Mouse (Mus musculus): Measurements from ENCODE around the gene Gm867.

Gene Gm867

GRCm38 (mm10) chr10:75936909-75937667 is 3.4 kb downstream of the Gm867 start:
- DNase-seq (ENCODE audit: low spot score) = no peak

- peak; percentile 49 for DNase-seq (ENCODE audit: low spot score)
Observed at GRCm38 (mm10) chr10:75935680-75936541, 4.6 kb downstream of the Gm867 start, which contains the start of gene Mmp11. Mmp11 (minus strand) TSS chr10:75936496.

DNA sequence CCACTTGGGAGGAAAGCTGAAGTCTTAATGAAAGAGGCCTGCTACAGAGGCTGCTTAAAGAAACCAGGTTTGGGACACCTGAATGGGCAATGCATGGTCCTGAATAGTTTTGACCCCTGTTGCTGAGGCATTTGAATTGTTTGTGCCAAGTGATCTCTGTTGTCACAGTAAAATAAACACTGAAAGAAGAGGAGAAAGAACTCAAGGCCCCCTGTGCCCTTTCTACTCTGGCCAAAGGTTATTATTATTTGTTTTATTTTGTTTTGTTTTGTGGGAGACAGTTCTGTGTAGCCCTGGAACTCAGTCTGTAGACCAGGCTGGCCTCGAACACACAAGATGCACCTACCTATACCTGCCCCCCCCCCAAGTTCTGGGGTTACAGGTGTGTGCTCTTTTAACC is 5.5 kb downstream of the Gm867 start:
- no peak for DNase-seq (ENCODE audit: low spot score)

DNA sequence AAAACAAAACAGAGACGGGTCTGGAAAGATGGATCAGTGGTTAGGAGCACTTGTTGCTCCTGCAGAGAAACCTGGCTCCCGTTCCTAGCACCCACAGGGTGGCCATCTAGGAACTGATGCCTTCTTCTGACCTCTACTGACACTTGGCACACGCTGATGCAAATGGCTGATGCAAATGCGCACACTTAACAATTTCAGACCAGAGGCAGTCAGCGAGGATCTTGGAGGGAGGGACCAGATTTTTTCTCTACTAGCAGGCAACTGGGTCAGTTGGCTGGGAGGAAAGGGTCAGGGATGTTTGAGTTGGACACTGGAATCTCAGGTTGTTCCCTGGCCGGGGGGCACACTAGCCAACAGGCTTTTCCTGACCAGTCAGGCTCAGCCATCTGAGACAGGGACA is 7.6 kb downstream of the Gm867 start, which contains the start of gene Chchd10:
Chchd10 (plus strand) TSS at position 240 of the 400 bp plus-strand sequence.
- no peak for DNase-seq (ENCODE audit: low spot score)

GRCm38 (mm10) chr10:75932081-75932678 is 8.3 kb downstream of the Gm867 start:
- peak; percentile 61 for DNase-seq (ENCODE audit: low spot score)

GRCm38 (mm10) chr10:75931311-75931710 is 9.2 kb downstream of the Gm867 start:
- no peak for DNase-seq (ENCODE audit: low spot score)

DNA sequence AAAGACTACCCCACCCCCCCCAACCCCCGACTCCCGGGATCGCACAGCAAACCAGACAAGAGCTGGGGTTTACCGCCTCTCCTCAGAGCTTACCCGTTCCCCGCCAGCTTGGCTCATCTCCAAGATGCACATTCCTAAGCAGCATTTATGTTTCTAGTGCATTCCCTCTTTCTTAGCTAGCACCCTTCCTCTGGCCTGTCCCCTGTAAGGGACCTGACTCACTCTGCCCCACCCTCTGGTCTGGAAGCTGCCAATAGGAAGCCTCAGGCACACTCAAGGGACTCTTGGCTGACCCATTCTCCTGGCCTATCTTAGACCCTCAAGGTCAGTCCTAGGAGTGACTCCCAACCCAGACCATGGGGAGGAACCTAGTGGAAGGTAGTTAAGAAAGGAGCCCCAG is 10.2 kb downstream of the Gm867 start:
- DNase-seq (ENCODE audit: low spot score) = no peak

DNA sequence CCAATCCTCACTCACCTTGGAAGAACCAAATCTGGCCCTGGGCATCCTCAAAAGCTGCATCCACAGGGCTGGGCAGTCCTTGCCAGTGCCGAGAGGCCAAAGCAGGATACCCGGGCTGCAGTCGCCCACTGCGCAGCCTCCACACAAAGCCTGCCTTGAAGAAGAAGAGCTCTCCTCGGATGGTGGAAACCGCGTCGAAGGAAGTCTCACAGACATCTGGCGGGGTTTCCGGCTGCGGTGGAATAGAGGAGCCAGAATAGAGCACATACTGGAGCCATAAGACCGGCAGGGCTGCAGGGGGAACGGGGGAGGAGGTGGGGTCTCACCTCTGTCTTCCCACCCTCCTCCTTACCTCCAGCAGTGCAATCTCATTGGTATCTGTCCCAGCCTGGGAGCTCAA is 14.1 kb downstream of the Gm867 start:
- no peak for DNase-seq (ENCODE audit: low spot score)

DNA sequence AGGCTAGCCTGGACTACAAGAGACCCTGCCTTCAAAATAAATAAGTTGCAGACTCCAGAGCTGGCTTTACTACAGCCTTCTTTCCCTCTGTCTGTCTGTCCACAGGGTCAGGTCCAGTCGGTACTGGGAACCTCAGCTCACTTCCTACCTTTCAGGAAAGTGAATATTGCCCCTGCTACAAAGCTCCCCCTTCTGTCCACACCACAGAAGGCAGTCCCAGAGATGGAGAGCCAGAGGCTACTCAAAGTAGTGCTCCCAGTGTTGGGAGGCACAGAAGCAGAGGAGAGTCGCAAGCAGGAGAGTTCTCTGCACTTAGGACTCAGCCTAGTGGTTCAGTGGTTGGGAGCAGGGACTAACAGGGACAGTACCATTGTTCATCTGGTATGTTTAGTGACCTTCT is 16.1 kb downstream of the Gm867 start:
- no peak for DNase-seq (ENCODE audit: low spot score)

DNA sequence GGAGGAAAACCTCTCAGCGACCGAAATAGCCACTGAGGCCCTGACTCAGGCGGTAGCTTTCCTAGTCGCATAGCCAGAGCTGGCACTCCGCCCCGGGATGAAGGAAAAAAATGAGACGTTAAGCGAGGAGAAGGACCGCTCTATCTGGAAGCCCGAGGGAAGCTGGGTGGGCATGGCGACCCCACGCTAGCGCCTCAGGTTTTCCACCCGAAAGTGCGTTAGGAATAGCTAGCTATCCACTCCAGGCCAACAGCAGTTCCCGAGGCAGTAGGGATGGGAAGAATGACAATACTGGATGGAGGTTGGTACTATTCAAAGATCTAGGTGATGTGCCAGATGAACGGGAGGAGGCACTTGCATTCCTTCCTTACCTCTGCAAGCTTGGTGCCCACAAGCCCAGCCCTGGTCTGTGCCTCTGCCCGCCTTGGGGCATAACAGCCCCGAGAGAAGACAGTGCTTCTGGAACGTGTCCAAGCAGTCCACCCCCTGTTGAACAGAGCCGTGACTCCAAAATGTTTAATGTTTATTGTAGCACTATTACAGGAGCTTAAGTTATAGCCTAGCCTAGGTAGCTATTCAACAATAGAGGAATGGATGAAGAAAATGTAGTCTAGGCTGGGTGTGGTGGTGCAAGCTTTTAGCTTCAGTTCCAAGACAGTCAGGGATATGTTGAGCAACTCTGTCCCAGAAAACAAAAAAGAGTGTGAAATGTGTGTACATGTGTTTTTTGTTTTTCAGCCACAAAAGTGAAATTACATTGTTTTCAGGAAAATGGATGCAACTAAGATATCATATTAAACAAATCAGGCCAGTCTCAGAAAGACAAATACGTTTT is 18.5 kb downstream of the Gm867 start:
- DNase-seq (ENCODE audit: low spot score) = no peak

DNA sequence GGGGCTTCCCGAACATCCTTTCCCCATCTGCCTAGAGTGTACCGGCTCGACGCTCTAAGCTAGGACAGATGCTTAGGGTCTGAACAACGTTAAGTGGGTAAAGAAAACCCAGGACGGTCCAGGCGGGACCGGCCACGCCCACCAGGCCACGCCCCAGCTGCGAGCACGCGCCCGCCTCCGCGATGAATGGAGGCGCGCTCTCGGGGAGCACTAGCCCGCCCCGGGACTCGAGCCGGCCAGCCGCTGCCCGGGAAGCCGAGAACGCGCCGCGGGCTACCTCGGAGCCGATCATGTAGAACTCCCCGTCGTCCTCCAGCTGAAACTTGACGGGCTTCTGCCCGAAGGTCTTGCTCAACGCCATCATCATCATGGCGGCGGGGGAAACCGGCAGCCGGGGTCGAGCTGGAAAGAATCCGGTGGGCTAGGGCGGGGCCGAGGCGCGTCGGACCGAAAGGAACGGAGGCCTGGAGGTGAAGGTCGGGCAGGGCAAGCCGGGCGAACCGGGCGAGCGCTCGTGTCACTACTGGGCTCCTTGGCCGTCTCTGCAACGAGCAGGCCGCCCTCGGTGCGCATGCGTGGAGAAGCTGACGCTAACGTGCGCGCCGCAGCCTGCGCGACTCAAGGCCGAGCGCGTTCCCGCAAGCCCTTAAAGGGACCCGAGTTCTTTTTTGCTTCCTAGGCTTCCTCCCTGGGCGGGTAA is 19.3 kb downstream of the Gm867 start, which contains the start of gene Smarcb1:
Smarcb1 (minus strand) TSS at position 592 of the 700 bp plus-strand sequence.
- peak; percentile 93 for DNase-seq (ENCODE audit: low spot score)

DNA sequence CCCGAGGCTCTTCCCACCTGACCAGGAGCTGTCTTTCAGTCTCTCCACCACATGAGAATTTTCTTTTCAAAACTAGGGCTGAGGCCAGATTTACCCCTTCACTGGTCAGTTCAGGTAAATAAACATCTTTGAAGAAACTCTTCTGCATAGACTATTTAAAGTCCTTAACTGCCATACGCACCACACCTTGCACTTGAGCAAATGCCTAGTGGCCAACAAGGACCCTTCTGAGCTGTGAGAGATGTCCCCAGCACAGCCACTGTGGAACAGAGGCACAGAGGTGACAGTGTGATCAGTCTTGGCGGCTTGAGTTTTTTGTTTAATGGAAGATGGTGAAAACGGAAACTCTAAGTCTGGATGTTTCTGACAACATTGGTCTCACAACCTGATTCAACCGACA is 21.4 kb downstream of the Gm867 start:
- DNase-seq (ENCODE audit: low spot score) = no peak

DNA sequence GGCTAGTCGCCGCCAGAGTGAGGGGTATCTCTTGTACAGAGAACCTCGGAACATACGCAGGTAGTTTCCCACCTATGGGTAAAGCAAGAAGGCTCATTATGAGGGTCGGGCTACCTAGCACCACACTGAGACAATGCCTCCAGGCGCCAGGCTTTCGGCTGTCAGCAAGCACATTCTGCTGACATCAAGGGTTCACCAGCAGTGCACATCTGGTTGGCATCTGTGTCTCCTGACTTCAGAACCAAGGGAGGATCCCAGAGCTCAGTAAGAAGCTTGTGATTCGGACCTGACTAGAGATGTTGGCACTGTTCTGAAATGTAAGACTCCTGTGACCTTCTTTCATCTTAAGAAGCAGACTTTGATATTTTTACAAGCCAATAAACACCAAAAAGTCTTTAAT is 23.6 kb downstream of the Gm867 start:
- DNase-seq (ENCODE audit: low spot score) = no peak

GRCm38 (mm10) chr10:75915557-75915956 is 24.9 kb downstream of the Gm867 start:
- no peak for DNase-seq (ENCODE audit: low spot score)

DNA sequence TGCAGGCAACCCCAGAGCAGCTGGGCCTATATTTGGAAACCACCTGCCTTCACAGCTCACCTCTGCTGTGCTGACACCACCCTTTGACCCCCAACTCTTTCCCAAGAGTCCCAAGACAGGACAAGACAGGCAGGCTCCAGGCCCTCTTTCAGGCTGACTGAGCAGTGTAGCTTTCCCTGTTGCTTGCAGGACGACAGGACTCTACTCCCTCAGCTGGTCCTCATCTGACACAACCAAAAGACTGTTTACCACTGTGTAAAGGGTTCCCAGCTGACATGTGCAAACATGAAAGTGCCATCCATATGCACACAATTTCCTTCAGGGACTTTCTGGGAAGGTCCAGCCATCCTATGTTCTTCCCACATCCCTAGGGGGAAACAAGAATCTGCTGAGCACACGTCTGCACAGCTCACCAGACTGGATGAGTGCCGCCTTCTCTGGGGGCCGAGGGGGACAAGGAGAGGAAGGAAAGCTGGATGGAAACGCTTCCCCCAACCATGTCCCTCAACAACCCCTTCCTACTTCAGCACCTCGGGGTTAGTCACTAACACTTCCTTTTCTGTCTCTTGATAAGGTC is 27.4 kb downstream of the Gm867 start:
- DNase-seq (ENCODE audit: low spot score) = no peak

- DNase-seq (ENCODE audit: low spot score) = no peak
Observed at GRCm38 (mm10) chr10:75910698-75911097, 29.8 kb downstream of the Gm867 start.

GRCm38 (mm10) chr10:75906882-75907281 is 33.6 kb downstream of the Gm867 start:
- no peak for DNase-seq (ENCODE audit: low spot score)

DNA sequence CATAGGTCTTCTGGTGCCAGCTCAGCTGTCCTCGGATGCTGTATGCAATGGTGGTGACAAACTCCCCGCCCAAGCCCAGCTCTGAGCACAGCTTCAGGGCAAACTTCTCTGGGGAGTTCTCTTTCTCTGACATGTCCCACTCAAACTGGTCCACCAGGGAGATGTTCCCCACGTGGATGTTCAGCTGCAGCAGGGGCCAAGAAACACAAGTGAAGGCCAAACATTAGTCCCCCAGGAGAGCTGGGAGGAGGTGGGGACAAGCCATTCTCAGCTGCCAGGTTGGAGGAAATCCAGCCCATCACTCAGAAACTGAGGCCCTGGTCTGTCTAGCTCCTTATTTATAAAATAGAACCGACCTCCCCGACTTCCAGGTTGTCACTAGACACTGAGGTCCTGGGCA is 36.1 kb downstream of the Gm867 start:
- DNase-seq (ENCODE audit: low spot score) = no peak

- DNase-seq (ENCODE audit: low spot score) = no peak
Observed at GRCm38 (mm10) chr10:75898846-75899245, 41.6 kb downstream of the Gm867 start.

- DNase-seq (ENCODE audit: low spot score) = no peak
Observed at GRCm38 (mm10) chr10:75898039-75898564, 42.4 kb downstream of the Gm867 start.
